Mouse (Mus musculus): ENCODE results near the gene Dnase1. TPM values are rescaled to one million over a fixed set of nuclear protein-coding genes. Genes with fewer than 3 reads are reported as not detected.
"Not testable (repeated sequence)": the region's sequence is repeated elsewhere in the genome, so short reads cannot be mapped to it uniquely, and the experiment has no call there.

The Dnase1 gene
- polyA plus RNA-seq (2014; fragmentation: Nextera tagmentation; extraction: Ambion mirVana), result 4.6 and 8.0 TPM in 2 replicates

GRCm38 (mm10) chr16:4036807-4037206, at the start of gene Dnase1:
TSS of gene Dnase1 (plus strand) at chr16:4036942.
- WGBS, result 88% methylated on average over 5 of the region's 5 CpGs

GRCm38 (mm10) chr16:3988410-3988809, 48.3 kb upstream of the Dnase1 start:
- Histone ChIP-seq H3K36me3 (ENCODE audit: control insufficient read depth, insufficient read depth, low read length) (peaks cover 92% of the 10 kb centered on the region), H3K9ac (ENCODE audit: low read depth, low read length) (no peak overlapping the region), H3K27ac (ENCODE audit: low read depth, low read length) (no peak overlapping the region), H3K4me1 (ENCODE audit: control insufficient read depth, insufficient read depth, low read length) (no peaks in the 10 kb centered on the region), H3K4me2 (replicated peaks; ENCODE audit: low read depth, low read length) (no peak overlapping the region), H3K4me3 (ENCODE audit: low read length) (no peak overlapping the region), H3K27me3 (ENCODE audit: control insufficient read depth, insufficient read depth, low read length) (no peaks in the 10 kb centered on the region), H3K9me3 (ENCODE audit: control insufficient read depth, low read length) (no peaks in the 10 kb centered on the region)
- WGBS, result 90% methylated on average over 4 of the region's 4 CpGs
- ATAC-seq (ENCODE audit: low FRiP score, low TSS enrichment), result no peak

More at GRCm38 (mm10) chr16:4036807-4037206, at the start of gene Dnase1:
- Histone ChIP-seq H3K4me3 (ENCODE audit: low read length) (no peak within 1 kb of the TSS), H3K9me3 (ENCODE audit: control insufficient read depth, low read length) (no peaks in the 10 kb centered on the region), H3K4me1 (ENCODE audit: control insufficient read depth, insufficient read depth, low read length) (no peaks in the 10 kb centered on the region), H3K36me3 (ENCODE audit: control insufficient read depth, insufficient read depth, low read length) (peaks cover 48% of the 10 kb centered on the region), H3K27ac (ENCODE audit: low read depth, low read length) (no peak within 1 kb of the TSS), H3K4me2 (replicated peaks; ENCODE audit: low read depth, low read length) (no peak within 1 kb of the TSS), H3K9ac (ENCODE audit: low read depth, low read length) (no peak within 1 kb of the TSS), H3K27me3 (ENCODE audit: control insufficient read depth, insufficient read depth, low read length) (no peaks in the 10 kb centered on the region)
- ATAC-seq (ENCODE audit: low FRiP score, low TSS enrichment), result no peak

- Histone ChIP-seq H3K27ac (ENCODE audit: low read depth, low read length) (peak within 1 kb of the TSS; percentile 91), H3K9ac (ENCODE audit: low read depth, low read length) (peak within 1 kb of the TSS; percentile 86), H3K36me3 (ENCODE audit: control insufficient read depth, insufficient read depth, low read length) (peaks cover 22% of the 10 kb centered on the region), H3K4me3 (ENCODE audit: low read length) (peak within 1 kb of the TSS; percentile 92), H3K4me1 (ENCODE audit: control insufficient read depth, insufficient read depth, low read length) (peaks cover 8% of the 10 kb centered on the region; the same call in 1 of the 2 replicates), H3K27me3 (ENCODE audit: control insufficient read depth, insufficient read depth, low read length) (no peaks in the 10 kb centered on the region), H3K9me3 (ENCODE audit: control insufficient read depth, low read length) (no peaks in the 10 kb centered on the region), H3K4me2 (replicated peaks; ENCODE audit: low read depth, low read length) (peak within 1 kb of the TSS; percentile 86)
- WGBS, result 2% methylated on average over 54 of the region's 58 CpGs
- peak; percentile 97 for ATAC-seq (ENCODE audit: low FRiP score, low TSS enrichment)
Measured at GRCm38 (mm10) chr16:4003489-4004398, 33.0 kb upstream of the Dnase1 start, which contains the start of gene Slx4. TSS of gene Slx4 (minus strand) at chr16:4003770.

GRCm38 (mm10) chr16:4012882-4013570, 23.7 kb upstream of the Dnase1 start:
- Histone ChIP-seq H3K4me3 (ENCODE audit: low read length) (no peak overlapping the region), H3K4me2 (replicated peaks; ENCODE audit: low read depth, low read length) (no peak overlapping the region), H3K4me1 (ENCODE audit: control insufficient read depth, insufficient read depth, low read length) (no peaks in the 10 kb centered on the region), H3K27me3 (ENCODE audit: control insufficient read depth, insufficient read depth, low read length) (no peaks in the 10 kb centered on the region), H3K9me3 (ENCODE audit: control insufficient read depth, low read length) (no peaks in the 10 kb centered on the region), H3K9ac (ENCODE audit: low read depth, low read length) (no peak overlapping the region), H3K36me3 (ENCODE audit: control insufficient read depth, insufficient read depth, low read length) (no peaks in the 10 kb centered on the region), H3K27ac (ENCODE audit: low read depth, low read length) (no peak overlapping the region)
- 77% methylated on average over 4 of the region's 4 CpGs for WGBS
- no peak for ATAC-seq (ENCODE audit: low FRiP score, low TSS enrichment)

- Histone ChIP-seq H3K4me2 (replicated peaks; ENCODE audit: low read depth, low read length) (no peak overlapping the region), H3K9me3 (ENCODE audit: control insufficient read depth, low read length) (no peaks in the 10 kb centered on the region), H3K4me1 (ENCODE audit: control insufficient read depth, insufficient read depth, low read length) (no peaks in the 10 kb centered on the region), H3K9ac (ENCODE audit: low read depth, low read length) (no peak overlapping the region), H3K36me3 (ENCODE audit: control insufficient read depth, insufficient read depth, low read length) (no peaks in the 10 kb centered on the region), H3K27ac (ENCODE audit: low read depth, low read length) (no peak overlapping the region), H3K4me3 (ENCODE audit: low read length) (no peak overlapping the region), H3K27me3 (ENCODE audit: control insufficient read depth, insufficient read depth, low read length) (no peaks in the 10 kb centered on the region)
- 82% methylated on average over 5 of the region's 5 CpGs for WGBS
- no peak for ATAC-seq (ENCODE audit: low FRiP score, low TSS enrichment)
Measured at GRCm38 (mm10) chr16:4014040-4014668, 22.6 kb upstream of the Dnase1 start.

GRCm38 (mm10) chr16:4016786-4017185, 20.0 kb upstream of the Dnase1 start:
- not testable (repeated sequence) for H3K4me3 ChIP-seq (ENCODE audit: low read length); H3K4me2 ChIP-seq (replicated peaks; ENCODE audit: low read depth, low read length); H3K9ac ChIP-seq (ENCODE audit: low read depth, low read length); H3K9me3 ChIP-seq (ENCODE audit: control insufficient read depth, low read length); H3K27me3 ChIP-seq (ENCODE audit: control insufficient read depth, insufficient read depth, low read length); H3K36me3 ChIP-seq (ENCODE audit: control insufficient read depth, insufficient read depth, low read length); ATAC-seq (ENCODE audit: low FRiP score, low TSS enrichment); H3K27ac ChIP-seq (ENCODE audit: low read depth, low read length); H3K4me1 ChIP-seq (ENCODE audit: control insufficient read depth, insufficient read depth, low read length)
- WGBS, result 85% methylated on average over 17 of the region's 17 CpGs

GRCm38 (mm10) chr16:4017466-4017865, 19.3 kb upstream of the Dnase1 start:
- H3K36me3 ChIP-seq (ENCODE audit: control insufficient read depth, insufficient read depth, low read length); H3K4me1 ChIP-seq (ENCODE audit: control insufficient read depth, insufficient read depth, low read length); H3K4me3 ChIP-seq (ENCODE audit: low read length); H3K4me2 ChIP-seq (replicated peaks; ENCODE audit: low read depth, low read length); H3K27me3 ChIP-seq (ENCODE audit: control insufficient read depth, insufficient read depth, low read length); ATAC-seq (ENCODE audit: low FRiP score, low TSS enrichment); H3K9me3 ChIP-seq (ENCODE audit: control insufficient read depth, low read length); H3K27ac ChIP-seq (ENCODE audit: low read depth, low read length); H3K9ac ChIP-seq (ENCODE audit: low read depth, low read length): not testable (repeated sequence)
- 75% methylated on average over 6 of the region's 6 CpGs for WGBS

GRCm38 (mm10) chr16:4021241-4021640, 15.5 kb upstream of the Dnase1 start:
- Histone ChIP-seq H3K4me2 (replicated peaks; ENCODE audit: low read depth, low read length) (no peak overlapping the region), H3K9me3 (ENCODE audit: control insufficient read depth, low read length) (no peaks in the 10 kb centered on the region)
- WGBS, result 75% methylated on average over 1 of the region's 1 CpGs

More at GRCm38 (mm10) chr16:4021241-4021640, 15.5 kb upstream of the Dnase1 start:
- Histone ChIP-seq H3K4me1 (ENCODE audit: control insufficient read depth, insufficient read depth, low read length) (no peaks in the 10 kb centered on the region), H3K27me3 (ENCODE audit: control insufficient read depth, insufficient read depth, low read length) (no peaks in the 10 kb centered on the region), H3K27ac (ENCODE audit: low read depth, low read length) (no peak overlapping the region), H3K9ac (ENCODE audit: low read depth, low read length) (no peak overlapping the region), H3K36me3 (ENCODE audit: control insufficient read depth, insufficient read depth, low read length) (no peaks in the 10 kb centered on the region), H3K4me3 (ENCODE audit: low read length) (no peak overlapping the region)
- ATAC-seq (ENCODE audit: low FRiP score, low TSS enrichment), result no peak
